Mouse (Mus musculus) forebrain, embryonic 10.5 days (tissue): ENCODE data around the gene Stk26. TPM values are rescaled to one million over a fixed set of nuclear protein-coding genes. Genes with fewer than 3 reads are reported as not detected.

Experiments
- DNase-seq: peaks from one replicate; pipeline ENCODE4 v3.0.0-alpha.2; 2017; ENCODE audit warnings: low spot score; ENCODE audit errors: extremely low spot score
- H3K27ac ChIP-seq: fragments of 300-500 bp; sonication (generic); 2 replicates; pipeline ENCODE4 v1.5.1; 2016; ENCODE audit warnings: mild to moderate bottlenecking
- H3K27me3 ChIP-seq: fragments of 300-500 bp; sonication (generic); 2 replicates; pipeline ENCODE4 v1.6.1; 2016; ENCODE audit warnings: mild to moderate bottlenecking; ENCODE audit not compliant: poor library complexity, severe bottlenecking
- H3K36me3 ChIP-seq: fragments of 300-500 bp; sonication (generic); replicated peaks from 2 replicates; pipeline ENCODE4 v1.6.1; 2016; ENCODE audit warnings: mild to moderate bottlenecking, moderate library complexity
- H3K4me1 ChIP-seq: fragments of 300-500 bp; sonication (generic); 2 replicates; pipeline ENCODE4 v1.6.1; 2016
- H3K4me3 ChIP-seq: fragments of 300-500 bp; sonication (generic); 2 replicates; pipeline ENCODE4 v1.5.1; 2016; ENCODE audit warnings: mild to moderate bottlenecking, moderate library complexity
- H3K9me3 ChIP-seq: fragments of 300-500 bp; sonication (generic); 2 replicates; pipeline ENCODE4 v1.6.1; 2016; ENCODE audit warnings: mild to moderate bottlenecking, moderate library complexity
- WGBS: fragments of 180-500 bp; shearing (Covaris S2); methylation state at CpG from one replicate; pipeline ENCODE4 v1.1.7; 2016; 5-methylcytosine and 5-hydroxymethylcytosine counted together
- polyA plus RNA-seq: library from polyadenylated mRNA; unstranded; fragments of >200 nt; fragmentation: Nextera tagmentation; extraction: Ambion mirVana; gene quantifications from 2 replicates; pipeline ENCODE4 v1.2.1, GENCODE M21; 2016

Stk26 gene
- 5.4 and 5.8 TPM in 2 replicates for polyA plus RNA-seq

GRCm38 (mm10) chrX:50840847-50841560, at the start of gene Stk26:
Gene Stk26 (plus strand): TSS chrX:50841047.
- WGBS: 15% methylated on average over 31 of the region's 31 CpGs
- Histone ChIP-seq H3K4me3 (peak within 1 kb of the TSS; percentile 62), H3K36me3 (no peaks in the 10 kb centered on the region), H3K27me3 (peaks cover 52% of the 10 kb centered on the region), H3K27ac (peak within 1 kb of the TSS; percentile 72), H3K4me1 (peaks cover 7% of the 10 kb centered on the region; the same call in 1 of the 2 replicates), H3K9me3 (no peaks in the 10 kb centered on the region)
- peak; percentile 55 for DNase-seq

- WGBS: 66% methylated on average over 4 of the region's 4 CpGs
- Histone ChIP-seq H3K36me3 (no peaks in the 10 kb centered on the region), H3K4me3 (no peak overlapping the region), H3K4me1 (peaks cover 10% of the 10 kb centered on the region), H3K27me3 (peaks cover 71% of the 10 kb centered on the region), H3K27ac (no peak overlapping the region), H3K9me3 (no peaks in the 10 kb centered on the region)
- DNase-seq: no peak
Measured at GRCm38 (mm10) chrX:50793005-50793680, 47.7 kb upstream of the Stk26 start.

- WGBS: 44% methylated on average over 1 of the region's 1 CpGs
- no peaks in the 10 kb centered on the region for H3K36me3 ChIP-seq
- H3K9me3 ChIP-seq: no peaks in the 10 kb centered on the region
- DNase-seq: no peak
- no peak overlapping the region for H3K27ac ChIP-seq
- H3K4me1 ChIP-seq: peaks cover 29% of the 10 kb centered on the region
- H3K27me3 ChIP-seq: peaks cover 84% of the 10 kb centered on the region
- no peak overlapping the region for H3K4me3 ChIP-seq
Measured at GRCm38 (mm10) chrX:50797798-50798197, 43.0 kb upstream of the Stk26 start.

- Histone ChIP-seq H3K27ac (no peak overlapping the region), H3K4me1 (peaks cover 29% of the 10 kb centered on the region), H3K9me3 (no peaks in the 10 kb centered on the region), H3K4me3 (no peak overlapping the region), H3K27me3 (peaks cover 84% of the 10 kb centered on the region), H3K36me3 (no peaks in the 10 kb centered on the region)
- 34% methylated on average over 10 of the region's 10 CpGs for WGBS
- peak; percentile 25 for DNase-seq
Measured at GRCm38 (mm10) chrX:50798571-50798970, 42.3 kb upstream of the Stk26 start.

- no peak overlapping the region for H3K4me3 ChIP-seq
- no peaks in the 10 kb centered on the region for H3K9me3 ChIP-seq
- WGBS: 52% methylated on average over 8 of the region's 8 CpGs
- peaks cover 29% of the 10 kb centered on the region for H3K4me1 ChIP-seq
- H3K27ac ChIP-seq: no peak overlapping the region
- DNase-seq: no peak
- H3K27me3 ChIP-seq: peaks cover 84% of the 10 kb centered on the region
- H3K36me3 ChIP-seq: no peaks in the 10 kb centered on the region
Measured at GRCm38 (mm10) chrX:50799656-50800188, 41.1 kb upstream of the Stk26 start.

- no peaks in the 10 kb centered on the region for H3K9me3 ChIP-seq
- no peaks in the 10 kb centered on the region for H3K36me3 ChIP-seq
- DNase-seq: no peak
- 58% methylated on average over 4 of the region's 4 CpGs for WGBS
- H3K27me3 ChIP-seq: peaks cover 49% of the 10 kb centered on the region
- H3K4me1 ChIP-seq: 0 out of 2 replicates have a peak, but pooled peaks cover 4% of the 10 kb centered on the region
- H3K4me3 ChIP-seq: no peak overlapping the region
- H3K27ac ChIP-seq: no peak overlapping the region
Measured at GRCm38 (mm10) chrX:50805654-50806053, 35.2 kb upstream of the Stk26 start.

GRCm38 (mm10) chrX:50823856-50824255, 17.0 kb upstream of the Stk26 start:
- H3K36me3 ChIP-seq: no peaks in the 10 kb centered on the region
- WGBS: 75% methylated on average over 6 of the region's 6 CpGs
- no peaks in the 10 kb centered on the region for H3K9me3 ChIP-seq
- peaks cover 36% of the 10 kb centered on the region for H3K27me3 ChIP-seq
- H3K4me3 ChIP-seq: no peak overlapping the region
- H3K4me1 ChIP-seq: no peaks in the 10 kb centered on the region
- DNase-seq: no peak
- no peak overlapping the region for H3K27ac ChIP-seq

GRCm38 (mm10) chrX:50835592-50835991, 5.3 kb upstream of the Stk26 start:
- no peaks in the 10 kb centered on the region for H3K4me1 ChIP-seq
- no peak overlapping the region for H3K4me3 ChIP-seq
- H3K9me3 ChIP-seq: no peaks in the 10 kb centered on the region
- WGBS: 78% methylated on average over 3 of the region's 3 CpGs
- H3K36me3 ChIP-seq: no peaks in the 10 kb centered on the region
- peaks cover 35% of the 10 kb centered on the region for H3K27me3 ChIP-seq
- DNase-seq: no peak
- no peak overlapping the region for H3K27ac ChIP-seq

GRCm38 (mm10) chrX:50836029-50836691, 4.7 kb upstream of the Stk26 start:
- no peaks in the 10 kb centered on the region for H3K9me3 ChIP-seq
- no peak for DNase-seq
- peaks cover 40% of the 10 kb centered on the region for H3K27me3 ChIP-seq
- 67% methylated on average over 10 of the region's 10 CpGs for WGBS
- H3K36me3 ChIP-seq: no peaks in the 10 kb centered on the region
- no peak overlapping the region for H3K4me3 ChIP-seq
- no peak overlapping the region for H3K27ac ChIP-seq
- H3K4me1 ChIP-seq: no peaks in the 10 kb centered on the region

GRCm38 (mm10) chrX:50841587-50841986, 740 bp downstream of the Stk26 start:
- 32% methylated on average over 19 of the region's 23 CpGs for WGBS
- H3K4me3 ChIP-seq: peak overlapping the region; percentile 62
- no peaks in the 10 kb centered on the region for H3K9me3 ChIP-seq
- H3K27me3 ChIP-seq: peaks cover 52% of the 10 kb centered on the region
- H3K27ac ChIP-seq: peak overlapping the region; percentile 72
- DNase-seq: peak; percentile 28
- no peaks in the 10 kb centered on the region for H3K36me3 ChIP-seq
- H3K4me1 ChIP-seq: peaks cover 7% of the 10 kb centered on the region; the same call in 1 of the 2 replicates

GRCm38 (mm10) chrX:50842046-50842445, 1.2 kb downstream of the Stk26 start:
- H3K9me3 ChIP-seq: no peaks in the 10 kb centered on the region
- peaks cover 53% of the 10 kb centered on the region for H3K27me3 ChIP-seq
- peak overlapping the region; percentile 62 for H3K4me3 ChIP-seq
- DNase-seq: no peak
- 42% methylated on average over 9 of the region's 9 CpGs for WGBS
- no peaks in the 10 kb centered on the region for H3K36me3 ChIP-seq
- H3K27ac ChIP-seq: peak overlapping the region; percentile 72; the same call in 1 of the 2 replicates
- peaks cover 7% of the 10 kb centered on the region; the same call in 1 of the 2 replicates for H3K4me1 ChIP-seq

GRCm38 (mm10) chrX:50850428-50851184, 9.8 kb downstream of the Stk26 start:
- Histone ChIP-seq H3K4me1 (no peaks in the 10 kb centered on the region), H3K27ac (no peak overlapping the region), H3K27me3 (peaks cover 24% of the 10 kb centered on the region), H3K36me3 (no peaks in the 10 kb centered on the region), H3K4me3 (no peak overlapping the region), H3K9me3 (no peaks in the 10 kb centered on the region)
- WGBS: 90% methylated on average over 6 of the region's 6 CpGs
- DNase-seq: no peak
